Mouse (Mus musculus) urinary bladder, postnatal 0 days (tissue): Measurements from ENCODE around the gene Acaca. TPM values are rescaled to one million over a fixed set of nuclear protein-coding genes. Genes with fewer than 3 reads are reported as not detected.

ENCODE experiments used
- polyA plus RNA-seq: library from polyadenylated mRNA; unstranded; fragments of >200 nt; fragmentation: Nextera tagmentation; extraction: Ambion mirVana; gene quantifications from 2 replicates; pipeline ENCODE4 v1.2.1, GENCODE M21; 2015

The Acaca gene
- 4.9 and 7.4 TPM in 2 replicates for polyA plus RNA-seq

GRCm38 (mm10) chr11:84128943-84129798, at the start of gene Acaca, which contains the start of gene Tada2a:
Gene Acaca (plus strand): TSS chr11:84129672.
Gene Tada2a (minus strand): TSS chr11:84129600.

GRCm38 (mm10) chr11:84167046-84167526, 37.6 kb downstream of the Acaca start, which contains the start of gene Gm11437:
Gene Gm11437 (minus strand): TSS chr11:84167476.

Other genes with a start within 250 kb of the Acaca start
- 15.7 and 19.5 TPM in 2 replicates for gene Ddx52, start 187.6 kb upstream of the Acaca start, polyA plus RNA-seq
- 6.0 and 8.3 TPM in 2 replicates for gene Synrg, start 165.2 kb upstream of the Acaca start, polyA plus RNA-seq
- 8.5 and 9.2 TPM in 2 replicates for gene Dusp14, start 60.4 kb upstream of the Acaca start, polyA plus RNA-seq
- gene Tada2a, start 72 bp upstream of the Acaca start, polyA plus RNA-seq = 11.6 and 13.0 TPM in 2 replicates
- gene Gm11437, start 37.8 kb downstream of the Acaca start, polyA plus RNA-seq = not detected in 2 replicates